Mouse (Mus musculus) bone marrow, adult 2 months (tissue): ENCODE results near the gene Adap1.

Experiments
- CTCF ChIP-seq: fragments of 200-500 bp; IDR thresholded peaks from 2 replicates; pipeline ENCODE4 v1.5.1; 2011; ENCODE audit warnings: low read length, control low read depth; ENCODE audit not compliant: control insufficient read depth, insufficient read depth
- POLR2A ChIP-seq: fragments of 200-500 bp; IDR thresholded peaks from 2 replicates; pipeline ENCODE4 v1.6.1; 2011; ENCODE audit warnings: low read depth, mild to moderate bottlenecking, control low read depth, low read length, borderline replicate concordance; ENCODE audit not compliant: control insufficient read depth

DNA sequence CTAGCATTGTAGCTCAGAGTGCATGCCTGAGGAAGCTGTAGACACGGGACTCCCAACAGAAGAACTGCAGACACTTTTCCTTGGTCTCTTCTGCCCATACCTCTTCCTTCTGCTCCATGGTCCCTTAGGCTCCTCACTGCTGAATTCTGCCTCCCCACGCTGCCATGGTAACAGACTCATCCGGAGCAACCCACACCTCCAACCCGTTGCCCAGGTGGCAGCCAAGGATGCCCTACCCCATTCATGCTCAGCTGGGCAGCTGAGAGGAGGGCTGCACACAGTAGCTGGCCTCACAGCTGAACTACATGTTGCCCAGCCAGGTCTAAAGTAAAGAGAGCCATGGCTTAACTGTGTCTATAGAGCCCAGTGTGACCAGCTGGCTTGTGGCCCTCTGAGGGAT is 36.8 kb downstream of the Adap1 start:
- TF ChIP-seq CTCF: no peak
- no peak for TF ChIP-seq POLR2A
